Mouse (Mus musculus) adrenal gland, adult 18-20 months (tissue): ENCODE data around the gene Cacna2d3. TPM values are rescaled to one million over a fixed set of nuclear protein-coding genes. Genes with fewer than 3 reads are reported as not detected.
A peak's percentile ranks its signal among the peaks of the same experiment; 100 is the strongest.

Experiments
- DNase-seq, 2 experiments: peaks; one replicate each; pipeline ENCODE4 v3.0.0; 2021 to 2022; ENCODE audit warnings: low spot score in 2 of 2
- total RNA-seq, 2 experiments: library from RNA; stranded (reverse); gene quantifications; 1 replicate in 1 of 2; 2 replicates in 1 of 2; pipeline ENCODE4 v1.2.3; 2021

Gene Cacna2d3
- total RNA-seq, 2 experiments from 2014 or later, result 3.1 to 3.7 TPM

DNA sequence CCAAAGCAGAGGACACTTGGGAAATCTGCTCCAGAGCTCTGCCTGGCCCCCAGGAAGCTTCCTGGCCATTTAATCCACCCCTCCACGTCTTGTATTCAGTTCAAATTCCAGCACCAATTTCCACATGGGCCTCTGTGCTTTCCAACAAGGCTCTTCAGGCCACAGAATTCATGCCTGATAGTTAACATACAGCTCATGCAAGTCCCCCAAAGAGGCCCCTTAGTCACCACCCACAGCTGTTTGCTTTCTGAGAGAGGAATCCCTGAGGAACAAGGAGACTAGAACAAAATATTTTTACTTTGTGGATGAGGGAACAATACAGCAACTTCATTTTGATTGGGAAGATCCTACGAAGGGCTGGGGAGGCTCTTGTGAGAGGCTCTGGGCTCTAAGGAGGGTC lies 444.0 kb downstream of the Cacna2d3 start:
- no peak for DNase-seq

DNA sequence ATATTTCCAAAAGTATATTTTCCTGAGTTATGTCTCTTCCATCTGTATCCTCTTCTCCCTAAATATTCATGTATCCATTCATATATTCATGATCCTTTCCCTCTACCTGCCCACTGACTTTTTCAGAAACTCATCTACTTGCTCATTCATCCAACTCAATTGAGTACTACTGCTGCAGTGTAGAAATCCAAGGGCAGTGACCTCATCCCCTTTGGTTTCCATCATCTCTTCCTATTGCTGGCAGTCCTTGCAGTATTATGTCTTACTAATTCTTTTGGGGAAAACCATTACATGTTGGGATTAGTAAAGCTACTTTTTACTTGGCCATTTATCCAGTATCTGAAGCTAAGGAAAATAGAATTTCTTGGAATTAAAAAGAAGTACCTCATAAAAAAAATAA lies 447.8 kb downstream of the Cacna2d3 start:
- DNase-seq, result no peak

- no peak for DNase-seq
Observed at GRCm38 (mm10) chr14:29270541-29270940, 451.1 kb downstream of the Cacna2d3 start.

DNA sequence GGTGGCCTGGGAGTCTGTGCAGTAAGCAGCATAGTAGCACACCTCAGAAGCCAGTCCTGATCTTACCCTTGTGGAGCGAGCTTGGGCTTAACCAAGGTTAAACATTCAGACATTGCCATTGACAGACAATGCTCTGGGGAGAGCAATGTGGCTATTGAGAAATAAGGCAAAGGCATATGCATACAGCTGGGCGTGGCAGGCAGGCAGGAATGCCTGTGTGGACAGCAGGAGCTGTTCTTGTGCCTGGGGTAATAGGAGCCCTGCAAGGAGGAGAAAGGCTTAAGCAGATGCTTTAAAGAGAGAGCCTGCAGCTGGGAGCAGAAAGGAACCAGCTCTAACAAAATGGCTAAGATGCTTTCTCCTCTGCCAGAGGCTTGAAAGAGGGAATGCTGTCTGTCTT lies 451.8 kb downstream of the Cacna2d3 start:
- no peak for DNase-seq

DNA sequence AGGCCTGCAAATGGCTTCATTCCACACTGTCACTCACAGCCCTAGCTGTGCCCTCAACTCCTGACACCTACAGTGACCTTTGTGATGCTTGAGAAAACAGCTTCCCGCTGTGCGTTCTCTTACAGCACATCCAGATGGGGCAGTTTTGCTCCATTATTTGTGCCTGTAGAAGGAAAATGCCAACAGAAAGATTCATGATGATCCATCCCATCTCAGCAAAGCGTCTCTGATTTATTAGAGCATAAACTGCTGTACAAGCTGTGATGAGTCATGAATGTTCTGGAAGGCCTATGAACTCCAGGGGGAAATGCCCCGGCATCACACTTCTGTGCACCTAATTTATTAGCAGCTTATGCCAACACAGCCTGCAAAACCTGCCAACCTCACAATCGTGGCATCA lies 453.1 kb downstream of the Cacna2d3 start:
- peak in 1 of 2 experiments; percentile 27 for DNase-seq

DNA sequence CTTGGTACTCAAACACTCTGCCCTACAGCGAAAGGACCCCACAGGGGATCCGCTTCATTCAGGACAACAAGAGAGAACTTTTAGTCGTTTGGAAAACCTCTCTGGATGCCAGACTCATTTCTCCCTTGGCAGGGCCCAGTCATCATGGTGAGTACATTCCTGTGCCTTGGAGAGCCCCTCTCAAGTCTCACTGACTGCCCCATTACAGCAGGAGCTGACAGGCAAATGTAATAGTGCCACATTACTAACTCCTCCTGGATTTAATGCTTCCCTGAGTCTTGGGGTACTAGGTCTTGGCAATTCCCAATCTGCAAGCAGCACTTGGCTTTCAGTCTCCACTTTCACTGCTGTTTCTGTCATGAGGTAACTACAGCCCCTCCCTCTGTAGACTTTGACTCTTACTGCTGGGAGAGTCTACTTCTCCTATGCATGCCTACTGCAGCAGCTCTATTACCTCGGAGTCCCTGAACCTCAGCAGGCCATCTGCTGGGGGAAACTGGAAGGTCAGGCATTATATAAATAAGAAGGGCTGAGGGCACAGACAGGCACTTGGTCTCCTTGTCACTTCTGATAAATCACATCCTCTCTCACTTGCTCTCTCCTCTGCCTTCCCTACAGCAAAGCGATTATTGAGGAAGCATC lies 454.3 kb downstream of the Cacna2d3 start:
- no peak for DNase-seq

DNA sequence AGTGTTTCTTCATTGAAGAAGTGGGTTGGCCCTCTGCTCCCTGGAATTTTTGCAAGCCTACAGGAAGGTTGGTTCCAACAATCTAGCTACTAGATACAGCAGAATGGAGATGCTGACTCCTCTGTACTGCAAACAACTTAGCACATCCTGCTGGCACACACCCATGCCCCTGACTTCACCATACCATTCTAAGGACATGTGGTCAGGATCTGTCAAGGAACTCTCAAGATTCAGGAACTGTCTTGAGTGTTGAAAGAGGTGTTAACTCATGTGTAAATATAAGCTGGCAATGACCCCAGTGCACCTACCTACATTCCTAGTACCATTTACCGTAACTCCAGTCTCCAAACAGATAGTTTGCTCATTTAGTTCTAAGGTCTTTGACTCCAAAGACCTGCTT lies 461.0 kb downstream of the Cacna2d3 start:
- DNase-seq, result no peak

DNA sequence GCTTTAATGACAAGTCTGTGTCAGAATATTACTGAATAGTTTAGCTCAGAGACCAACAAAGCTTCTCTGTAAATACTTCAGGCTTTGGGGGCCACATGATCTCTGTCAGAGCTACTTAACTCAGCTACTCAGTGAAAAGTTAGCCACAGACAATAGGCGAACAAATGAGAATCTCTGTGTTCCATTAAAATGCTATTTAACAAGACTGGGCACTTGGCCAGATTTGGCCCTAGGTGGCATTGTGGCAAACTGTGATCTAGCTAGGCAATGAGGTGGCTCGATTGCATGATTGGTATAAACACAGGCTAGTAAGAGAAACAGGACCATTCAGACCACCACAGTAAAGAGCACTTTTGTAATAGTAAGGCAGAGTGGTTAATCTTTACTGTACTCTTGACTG lies 478.1 kb downstream of the Cacna2d3 start:
- no peak for DNase-seq

- no peak for DNase-seq
Observed at GRCm38 (mm10) chr14:29238446-29238845, 483.2 kb downstream of the Cacna2d3 start.

DNA sequence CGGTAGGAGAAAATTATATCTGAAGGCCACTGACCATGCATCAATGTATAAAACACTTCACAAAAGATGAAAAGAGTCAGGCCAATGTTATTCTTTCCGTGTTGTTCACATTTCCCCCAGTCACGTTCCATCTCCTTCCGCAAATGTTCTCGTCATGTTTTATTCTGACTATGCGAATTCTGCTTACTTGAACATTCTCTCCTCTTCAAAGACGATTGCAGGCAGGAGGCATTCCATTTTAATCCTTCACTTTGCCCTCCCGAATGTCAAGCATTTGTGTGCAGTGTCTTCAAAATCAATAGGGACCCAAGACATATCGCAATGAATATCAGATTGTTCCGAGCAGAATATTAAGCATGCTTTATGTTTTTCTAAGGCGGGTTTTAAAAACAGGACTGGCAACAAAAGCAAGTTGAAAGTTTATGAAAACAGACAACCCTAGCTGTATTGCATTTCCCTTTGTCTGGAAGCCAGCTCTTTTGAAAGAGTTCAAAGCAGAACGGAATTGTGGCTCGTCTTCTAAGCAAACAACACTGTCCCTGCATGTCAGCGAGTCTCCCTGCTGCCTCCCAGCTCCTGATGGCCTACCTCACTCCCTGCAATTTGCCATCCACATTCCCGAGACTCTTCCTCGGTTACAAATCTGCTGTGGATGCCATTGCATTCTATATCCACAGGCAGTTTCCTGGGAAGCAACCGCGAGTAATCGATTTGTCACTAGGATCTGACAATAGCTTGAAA lies 492.5 kb downstream of the Cacna2d3 start:
- no peak for DNase-seq

- DNase-seq, result no peak
Observed at GRCm38 (mm10) chr14:29228471-29228870, 493.2 kb downstream of the Cacna2d3 start.

GRCm38 (mm10) chr14:29227959-29228358 lies 493.7 kb downstream of the Cacna2d3 start:
- DNase-seq, result no peak

GRCm38 (mm10) chr14:29225754-29226365 lies 495.8 kb downstream of the Cacna2d3 start:
- no peak for DNase-seq

DNA sequence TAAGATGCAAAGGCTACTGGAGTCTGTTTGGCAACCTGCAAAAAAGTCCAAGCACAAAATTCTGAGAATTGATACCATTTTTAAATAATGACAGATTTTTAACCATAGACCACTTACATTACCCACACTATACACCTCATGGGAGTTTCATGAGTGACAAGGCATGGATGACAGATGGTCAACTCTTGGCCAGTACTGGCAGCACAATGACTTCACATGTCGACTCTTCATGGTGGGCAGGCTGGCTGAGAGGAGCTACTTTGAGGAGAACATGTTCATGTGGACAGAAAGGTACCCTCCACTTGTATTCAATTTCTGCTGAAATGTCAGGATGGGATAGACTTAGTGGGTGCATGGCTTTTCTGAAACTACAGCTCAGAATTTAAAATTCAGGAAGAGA lies 498.7 kb downstream of the Cacna2d3 start:
- no peak for DNase-seq

DNA sequence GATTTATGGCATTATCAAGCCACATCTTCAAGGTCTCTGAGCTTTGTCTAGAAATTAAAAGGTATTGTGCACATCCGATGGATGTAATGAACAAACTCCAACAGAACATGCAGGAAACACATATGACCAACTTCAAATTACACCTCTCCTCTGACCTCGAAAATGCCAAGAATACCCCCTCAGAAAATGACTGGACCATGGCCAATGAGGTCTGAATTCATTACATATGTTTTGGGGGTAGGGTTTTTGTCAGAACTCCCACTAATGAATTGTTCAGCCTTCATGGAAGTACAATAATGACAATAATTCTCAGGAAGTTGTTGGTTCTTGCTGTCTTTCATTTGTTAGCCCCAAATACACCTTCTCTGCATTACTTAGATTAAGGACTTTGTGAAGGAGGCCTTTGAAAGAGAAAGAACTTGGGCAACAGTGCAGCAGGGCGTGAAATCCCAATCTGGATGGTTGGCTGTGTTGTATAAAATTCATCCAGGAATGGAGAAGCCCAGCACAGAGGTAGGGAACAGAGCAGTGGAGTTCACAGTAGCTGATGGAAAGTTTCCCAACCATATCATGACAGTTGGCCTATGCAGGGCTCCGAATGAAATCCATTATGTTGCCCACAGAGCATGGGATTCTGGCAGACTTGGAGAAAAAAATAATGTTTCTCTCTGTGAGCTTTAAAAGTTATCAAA lies 499.3 kb downstream of the Cacna2d3 start:
- DNase-seq, result no peak

- DNase-seq, result no peak
Observed at GRCm38 (mm10) chr14:29216106-29216505, 505.6 kb downstream of the Cacna2d3 start.

DNA sequence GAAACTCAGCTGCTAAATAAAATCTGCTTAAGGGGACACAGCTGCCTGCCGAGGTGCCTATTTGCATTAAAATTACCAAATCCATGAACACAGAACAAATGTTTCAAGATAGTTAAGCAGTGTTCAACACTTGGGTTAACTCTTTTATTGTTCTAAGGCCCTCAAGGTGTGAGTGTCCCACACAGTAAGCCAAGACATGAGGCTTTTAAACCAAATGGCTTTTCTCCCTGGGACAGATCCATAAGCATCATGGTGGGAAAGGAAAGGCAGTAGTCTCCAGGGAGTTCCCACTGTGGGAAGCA lies 516.7 kb downstream of the Cacna2d3 start:
- no peak for DNase-seq

- no peak for DNase-seq
Observed at GRCm38 (mm10) chr14:29204236-29204966, 517.3 kb downstream of the Cacna2d3 start.

DNA sequence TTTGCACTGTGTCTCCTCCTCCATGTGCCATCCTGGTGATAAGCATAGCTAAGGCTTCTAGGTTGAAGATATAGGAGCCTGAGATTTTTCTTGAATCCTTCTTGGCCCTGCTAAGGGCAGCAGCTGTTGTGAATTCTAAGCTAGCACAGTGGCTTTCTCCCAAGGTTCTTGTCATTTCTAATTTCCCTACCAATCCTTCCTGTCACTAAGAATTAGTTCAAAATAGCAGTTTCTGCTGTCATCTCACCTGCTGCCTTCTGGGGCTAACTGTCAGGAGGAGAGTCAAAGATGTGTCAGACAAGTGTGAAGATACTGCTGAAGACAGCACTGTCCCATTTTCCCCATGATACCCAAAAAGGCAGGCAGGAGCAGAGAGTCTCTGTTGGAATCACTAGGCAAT lies 525.5 kb downstream of the Cacna2d3 start:
- DNase-seq, result no peak

GRCm38 (mm10) chr14:29191426-29191825 lies 530.2 kb downstream of the Cacna2d3 start:
- no peak for DNase-seq

DNA sequence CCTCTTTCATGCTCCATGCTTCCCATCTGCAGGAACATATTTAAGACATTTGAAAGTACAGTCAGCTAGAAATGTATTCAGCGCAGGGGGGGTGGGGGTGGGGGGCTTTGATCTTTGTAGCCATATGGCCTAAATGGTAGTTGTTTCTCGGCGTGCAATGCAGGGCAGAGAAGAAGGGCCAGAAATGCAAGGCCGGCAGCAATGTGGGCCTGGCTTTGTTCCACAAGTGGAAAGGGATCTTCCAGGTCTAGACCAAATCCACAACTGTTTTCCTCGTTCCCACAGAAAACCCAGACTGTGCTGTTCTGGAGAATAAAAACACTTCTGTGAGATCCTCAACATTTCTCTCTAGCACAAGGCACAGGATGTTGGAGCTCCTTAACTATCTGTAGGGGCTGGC lies 537.9 kb downstream of the Cacna2d3 start:
- DNase-seq, result no peak
